Mouse (Mus musculus): ENCODE data around the gene Tax1bp1. TPM values are rescaled to one million over a fixed set of nuclear protein-coding genes. Genes with fewer than 3 reads are reported as not detected.

Gene Tax1bp1
- total RNA-seq (2012; rRNA removed) (42.2 and 42.9 TPM in 2 replicates), total RNA-seq (2014; rRNA removed) (61.6 and 68.3 TPM in 2 replicates), polyA plus RNA-seq (2012; ENCODE audit: insufficient read length, low read depth) (61.7 and 62.6 TPM in 2 replicates)

DNA sequence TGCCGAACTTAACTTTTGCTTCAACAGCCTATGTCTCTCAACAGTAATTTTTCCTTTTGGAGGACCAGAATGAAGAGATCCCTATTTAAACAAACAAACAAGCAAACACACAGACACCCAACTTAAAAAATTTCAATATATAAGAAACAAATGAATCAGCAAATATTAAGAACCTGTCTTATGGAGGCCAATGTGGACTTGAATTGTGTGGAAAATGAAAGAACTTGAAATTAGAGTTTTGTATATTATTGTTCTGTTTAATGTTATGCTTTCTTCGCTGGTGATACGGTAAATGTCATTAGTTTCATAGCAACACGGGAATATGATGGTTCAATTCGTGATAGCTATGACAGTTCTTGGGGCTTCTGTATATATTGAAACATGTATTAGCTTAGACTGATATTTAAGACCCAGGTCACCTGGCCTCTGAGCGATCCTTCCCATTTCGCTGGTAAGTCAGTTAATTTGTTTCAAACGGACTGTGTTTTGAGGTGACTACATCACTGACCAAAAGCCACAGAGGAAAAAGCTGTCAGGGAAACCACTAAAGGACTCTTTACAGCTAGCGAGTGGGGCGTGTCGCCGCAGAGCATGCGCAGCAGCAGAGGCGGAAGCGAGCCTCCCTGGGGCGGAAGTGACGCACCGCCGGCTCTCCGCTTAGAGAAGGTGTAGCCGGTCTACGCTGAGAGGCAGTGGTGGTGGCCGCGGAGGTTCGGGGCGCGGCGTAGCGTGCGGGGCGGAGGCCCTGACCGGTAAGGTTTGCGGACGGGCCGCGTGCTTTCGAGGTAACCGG is at the start of gene Tax1bp1:
Gene Tax1bp1, plus strand, starts transcription at position 626 of the 793 bp plus-strand sequence.
- Histone ChIP-seq H3K4me3 (replicated peaks in 1 of 3; ENCODE audit: low read depth in 2 of 3, low read length in 2 of 3, poor library complexity in 1 of 3) (peak within 1 kb of the TSS; percentile 81 to 98 (median 86)), H3K4me1 (ENCODE audit: control insufficient read depth in 1 of 2, insufficient read depth in 2 of 2) (peaks cover 2 to 18% of the 10 kb centered on the region in 2 experiments; a peak in 3 of 4 replicates), H3K27me3 (replicated peaks) (no peaks in the 10 kb centered on the region), H3K27ac (ENCODE audit: insufficient read depth, low read depth) (peak within 1 kb of the TSS; percentile 56), H3K79me2 (replicated peaks; ENCODE audit: control insufficient read depth, extremely low read depth, insufficient read depth, poor library complexity, severe bottlenecking) (peaks cover 32% of the 10 kb centered on the region), H3K9me3 (replicated peaks; ENCODE audit: low read length) (no peaks in the 10 kb centered on the region), H3K9ac (ENCODE audit: insufficient read depth, low read depth) (peak within 1 kb of the TSS; percentile 90), H3K4me2 (ENCODE audit: insufficient read depth, low read depth, poor library complexity, severe bottlenecking) (peak within 1 kb of the TSS; percentile 92; the same call in 1 of the 2 replicates), H3K36me3 (replicated peaks in 1 of 2; ENCODE audit: control insufficient read depth in 1 of 2, insufficient read depth in 1 of 2, low read length in 1 of 2) (no peaks in the 10 kb centered on the region)
- in situ Hi-C loops (cut with MboI; ENCODE audit: low pct_ligation_motif_present, low pct_unique_long_range_greater_than_20kb, low sequenced_read_pairs) (no loop called here), dilution Hi-C loops (cut with MboI; ENCODE audit: extremely low pct_ligation_motif_present, extremely low pct_unique_long_range_greater_than_20kb, low sequenced_read_pairs) (no loop called here)
- peak; percentile 94 for DNase-seq (ENCODE audit: extremely low read depth)
- TF ChIP-seq ZMIZ1 (IDR thresholded peaks at IDR 0.05; ENCODE audit: low read depth, low read length) (peak; percentile 87), SIN3A (IDR thresholded peaks at IDR 0.05; ENCODE audit: low read length) (peak; percentile 46), POLR2A (IDR thresholded peaks at IDR 0.05; ENCODE audit: low read depth, low read length) (peak; percentile 74), TBP (conservative IDR thresholded peaks at IDR 0.05; ENCODE audit: low read depth, low read length) (0 out of 2 replicates have a peak, but pooled peaks have one; percentile 65), RAD21 (IDR thresholded peaks at IDR 0.05; ENCODE audit: low read depth, low read length) (no peak), RCOR1 (conservative IDR thresholded peaks at IDR 0.05; ENCODE audit: low read depth, low read length) (no peak), CTCF (conservative IDR thresholded peaks at IDR 0.05 in 1 of 2, IDR thresholded peaks at IDR 0.05 in 1 of 2; ENCODE audit: low read depth in 2 of 2, low read length in 2 of 2) (no peak), HCFC1 (IDR thresholded peaks at IDR 0.05; ENCODE audit: low read depth, low read length) (peak; percentile 73), NRF1 (IDR thresholded peaks at IDR 0.05; ENCODE audit: low read depth, low read length) (peak; percentile 98), TCF12 (IDR thresholded peaks at IDR 0.05; ENCODE audit: low read depth, low read length) (peak; percentile 59; the same call in 1 of the 2 replicates), ELF1 (IDR thresholded peaks at IDR 0.05; ENCODE audit: low read depth, low read length) (peak; percentile 95), MAFK (IDR thresholded peaks at IDR 0.05; ENCODE audit: insufficient replicate concordance, low read length) (peak; percentile 76; the same call in 1 of the 2 replicates), GABPA (IDR thresholded peaks at IDR 0.05; ENCODE audit: insufficient replicate concordance, low read depth, low read length) (no peak), NELFE (IDR thresholded peaks at IDR 0.05; ENCODE audit: low read depth, low read length) (peak; percentile 75), ETS1 (conservative IDR thresholded peaks at IDR 0.05; ENCODE audit: low read depth, low read length) (peak; percentile 63), CHD1 (IDR thresholded peaks at IDR 0.05; ENCODE audit: low read depth, low read length) (0 out of 2 replicates have a peak, but pooled peaks have one; percentile 78), CHD2 (IDR thresholded peaks at IDR 0.05; ENCODE audit: low read length) (no peak), ZKSCAN1 (IDR thresholded peaks at IDR 0.05; ENCODE audit: borderline replicate concordance, low read depth, low read length) (no peak), BHLHE40 (IDR thresholded peaks at IDR 0.05; ENCODE audit: low read depth, low read length) (no peak; the same call in 1 of the 2 replicates), ZC3H11A (IDR thresholded peaks at IDR 0.05; ENCODE audit: low read depth, low read length) (no peak)
